Mouse (Mus musculus) fibroblast of lung, adult 2 months (primary cell): ENCODE data around the gene Hpn.

Source experiments
- DNase-seq: peaks from one replicate; pipeline ENCODE4 v3.0.0-alpha.2; 2011; ENCODE audit warnings: low read depth

Gene Hpn

DNA sequence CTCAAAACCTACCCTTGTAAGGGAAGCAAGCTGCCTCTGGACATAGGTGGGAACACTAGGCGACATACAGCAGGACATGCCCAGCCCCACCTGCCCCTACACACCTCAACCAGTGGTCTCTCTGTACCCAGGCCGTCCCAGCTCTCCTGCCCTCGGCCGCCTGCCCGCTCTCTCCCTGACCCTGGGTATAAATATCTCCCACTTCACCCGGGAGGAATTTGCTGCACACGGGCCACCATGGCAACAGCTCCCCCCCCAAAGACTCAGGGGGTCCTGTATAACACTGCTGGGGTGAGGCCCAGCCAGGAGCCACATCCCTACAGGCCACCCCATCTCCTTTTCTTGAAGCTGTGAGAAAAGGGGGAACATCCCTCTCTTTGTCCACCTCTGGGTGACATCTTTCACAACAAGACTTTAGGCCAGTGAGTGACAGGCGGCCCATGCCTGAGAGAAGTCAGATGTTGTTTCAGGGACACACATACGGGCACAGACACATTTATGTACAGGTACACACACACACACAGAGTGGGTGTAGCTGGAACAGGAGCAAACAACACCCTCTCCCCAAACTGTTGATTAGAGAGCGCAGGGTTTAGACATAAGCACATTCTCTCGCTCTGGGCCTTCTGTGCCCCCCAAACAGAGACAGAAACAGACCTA lies 60.3 kb downstream of the Hpn start:
- DNase-seq = no peak

GRCm38 (mm10) chr7:31053882-31054447 lies 61.1 kb downstream of the Hpn start:
- no peak for DNase-seq

GRCm38 (mm10) chr7:31052636-31053434 lies 62.3 kb downstream of the Hpn start:
- no peak for DNase-seq

GRCm38 (mm10) chr7:31052251-31052635 lies 62.8 kb downstream of the Hpn start:
- DNase-seq = no peak

DNA sequence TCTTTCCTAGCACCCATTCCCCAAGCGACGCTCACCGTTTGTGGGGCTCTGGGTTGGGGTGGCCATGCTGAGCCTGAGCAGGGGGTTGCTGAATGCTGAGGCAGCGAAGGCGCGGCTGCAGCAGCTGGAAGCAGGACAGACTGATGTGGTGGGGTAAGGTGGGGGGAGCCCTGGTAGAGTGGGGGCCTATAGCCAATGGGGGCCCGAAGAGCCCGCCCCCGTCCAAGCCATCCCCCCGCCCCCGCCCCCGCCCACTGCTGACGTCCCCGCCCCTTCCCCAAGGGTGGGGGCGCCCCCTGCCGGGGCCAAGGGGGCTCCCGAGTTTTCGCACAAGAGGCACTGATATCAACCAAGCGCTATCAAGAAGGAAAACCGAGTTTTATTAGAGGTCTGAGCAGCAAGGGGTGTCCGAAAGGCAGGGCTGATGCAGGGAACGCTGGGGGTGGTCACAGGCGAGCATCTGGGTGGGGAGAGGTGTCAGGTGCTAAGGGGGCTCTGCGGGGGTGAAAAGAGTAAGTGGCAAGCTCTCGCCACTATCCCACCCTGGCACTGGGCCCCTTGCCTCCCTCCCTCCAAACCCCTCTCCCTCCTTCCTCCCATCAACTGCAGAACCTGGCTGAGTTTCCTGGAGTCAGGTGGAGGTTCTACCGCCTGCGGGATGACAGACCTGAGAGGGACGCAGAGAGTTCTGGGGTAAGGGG lies 63.6 kb downstream of the Hpn start, which contains the start of gene Fxyd7:
TSS of gene Fxyd7 (minus strand) at position 147 of the 701 bp plus-strand sequence.
- no peak for DNase-seq

DNA sequence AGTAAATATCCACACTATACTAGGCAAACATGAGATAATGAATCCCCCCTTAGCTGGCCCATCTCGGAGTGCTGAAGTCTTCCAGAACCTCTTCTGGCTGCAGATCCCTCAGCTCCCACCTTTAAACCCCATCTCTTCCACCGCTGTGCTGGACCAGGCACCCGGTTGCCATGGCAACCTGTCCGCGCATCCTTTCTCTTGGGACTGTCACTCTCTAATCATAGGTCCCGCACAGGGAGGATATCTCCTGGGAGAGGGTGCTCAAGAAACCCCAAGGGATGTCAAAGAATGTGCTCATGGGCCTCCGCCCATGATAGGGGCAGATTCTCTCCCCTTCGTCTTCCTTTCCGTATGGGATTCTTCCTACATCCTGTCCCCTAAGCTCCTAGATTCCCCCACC lies 64.2 kb downstream of the Hpn start:
- no peak for DNase-seq

- no peak for DNase-seq
Observed at GRCm38 (mm10) chr7:31050487-31050886, 64.6 kb downstream of the Hpn start.

- DNase-seq = no peak
Observed at GRCm38 (mm10) chr7:31049846-31050281, 65.2 kb downstream of the Hpn start.

GRCm38 (mm10) chr7:31049135-31049845 lies 65.8 kb downstream of the Hpn start:
- DNase-seq = no peak
